Mouse (Mus musculus) embryonic facial prominence, embryonic 13.5 days (tissue): Measurements from ENCODE around the gene Slc25a42. TPM values are rescaled to one million over a fixed set of nuclear protein-coding genes. Genes with fewer than 3 reads are reported as not detected.

Source experiments
- ATAC-seq: fragments of 200-750 bp; cut with Nextera tagmentation; 2 replicates; pipeline ENCODE4 v1.8.0; 2017; ENCODE audit warnings: low read depth; ENCODE audit not compliant: insufficient number of reproducible peaks, insufficient read depth, low FRiP score, low TSS enrichment
- H3K27ac ChIP-seq: fragments of 300-500 bp; sonication (generic); 2 replicates; pipeline ENCODE4 v1.5.1; 2015; ENCODE audit warnings: moderate library complexity, mild to moderate bottlenecking, inconsistent platforms
- H3K27me3 ChIP-seq: fragments of 300-500 bp; sonication (generic); 2 replicates; pipeline ENCODE4 v1.6.1; 2015; ENCODE audit warnings: mild to moderate bottlenecking, inconsistent platforms
- H3K36me3 ChIP-seq: fragments of 300-500 bp; sonication (generic); 2 replicates; pipeline ENCODE4 v1.6.1; 2015; ENCODE audit warnings: mild to moderate bottlenecking, inconsistent platforms
- H3K4me1 ChIP-seq: fragments of 300-500 bp; sonication (generic); 2 replicates; pipeline ENCODE4 v1.6.1; 2015; ENCODE audit warnings: inconsistent platforms
- H3K4me2 ChIP-seq: fragments of 300-500 bp; sonication (generic); 2 replicates; pipeline ENCODE4 v1.6.1; 2015; ENCODE audit warnings: moderate library complexity, mild to moderate bottlenecking, inconsistent platforms
- H3K4me3 ChIP-seq: fragments of 300-500 bp; sonication (generic); 2 replicates; pipeline ENCODE4 v1.5.1; 2015; ENCODE audit warnings: mild to moderate bottlenecking, inconsistent platforms
- H3K9ac ChIP-seq: fragments of 300-500 bp; sonication (generic); 2 replicates; pipeline ENCODE4 v1.6.1; 2015; ENCODE audit warnings: mild to moderate bottlenecking, inconsistent platforms
- H3K9me3 ChIP-seq: fragments of 300-500 bp; sonication (generic); 2 replicates; pipeline ENCODE4 v1.6.1; 2016; ENCODE audit warnings: inconsistent platforms
- WGBS: fragments of 180-500 bp; shearing (Covaris S2); methylation state at CpG from one replicate; pipeline ENCODE4 v1.1.7; 2015; ENCODE audit warnings: mixed read lengths; 5-methylcytosine and 5-hydroxymethylcytosine counted together
- polyA plus RNA-seq: library from polyadenylated mRNA; unstranded; fragments of >200 nt; fragmentation: Nextera tagmentation; extraction: Ambion mirVana; gene quantifications from 2 replicates; pipeline ENCODE4 v1.2.1, GENCODE M21; 2015

The Slc25a42 gene
- polyA plus RNA-seq, 1 experiment from 2014 or later, result 5.5 TPM

GRCm38 (mm10) chr8:70139981-70140380 lies 72.1 kb downstream of the Slc25a42 start:
- H3K36me3 ChIP-seq, result peaks cover 50% of the 10 kb centered on the region
- H3K9ac ChIP-seq, result peak overlapping the region; percentile 87
- peak overlapping the region; percentile 87 for H3K27ac ChIP-seq
- peaks cover 20% of the 10 kb centered on the region for H3K4me1 ChIP-seq
- ATAC-seq, result no peak
- H3K9me3 ChIP-seq, result no peaks in the 10 kb centered on the region
- no peaks in the 10 kb centered on the region for H3K27me3 ChIP-seq
- peak overlapping the region; percentile 87 for H3K4me2 ChIP-seq
- WGBS, result 11% methylated on average over 9 of the region's 9 CpGs
- H3K4me3 ChIP-seq, result peak overlapping the region; percentile 81

GRCm38 (mm10) chr8:70139026-70139857 lies 72.9 kb downstream of the Slc25a42 start, which contains the start of the genes Rfxank, Borcs8 and Mef2b:
Gene Rfxank, minus strand, starts transcription at chr8:70139154.
Gene Borcs8, plus strand, starts transcription at chr8:70139499.
Gene Mef2b, plus strand, starts transcription at chr8:70139711.
- Histone ChIP-seq H3K4me1 (peaks cover 20% of the 10 kb centered on the region), H3K4me2 (peak within 1 kb of the TSS; percentile 87), H3K9ac (peak within 1 kb of the TSS; percentile 87), H3K4me3 (peak within 1 kb of the TSS; percentile 81), H3K27me3 (no peaks in the 10 kb centered on the region), H3K9me3 (no peaks in the 10 kb centered on the region), H3K36me3 (peaks cover 50% of the 10 kb centered on the region), H3K27ac (peak within 1 kb of the TSS; percentile 87)
- ATAC-seq, result peak; percentile 96
- WGBS, result under 1% methylated on average over 46 of the region's 46 CpGs

- H3K4me3 ChIP-seq, result peak overlapping the region; percentile 81
- H3K27me3 ChIP-seq, result no peaks in the 10 kb centered on the region
- H3K9ac ChIP-seq, result peak overlapping the region; percentile 80
- H3K4me1 ChIP-seq, result peaks cover 20% of the 10 kb centered on the region
- H3K9me3 ChIP-seq, result no peaks in the 10 kb centered on the region
- WGBS, result 77% methylated on average over 4 of the region's 4 CpGs
- no peak for ATAC-seq
- H3K27ac ChIP-seq, result no peak overlapping the region
- H3K36me3 ChIP-seq, result peaks cover 55% of the 10 kb centered on the region
- H3K4me2 ChIP-seq, result peak overlapping the region; percentile 87
Observed at GRCm38 (mm10) chr8:70137890-70138289, 74.2 kb downstream of the Slc25a42 start.

GRCm38 (mm10) chr8:70136591-70136990 lies 75.5 kb downstream of the Slc25a42 start:
- WGBS, result 86% methylated on average over 4 of the region's 4 CpGs

GRCm38 (mm10) chr8:70134931-70135330 lies 77.2 kb downstream of the Slc25a42 start:
- H3K4me3 ChIP-seq, result no peak overlapping the region
- no peaks in the 10 kb centered on the region for H3K9me3 ChIP-seq
- no peak for ATAC-seq
- H3K27ac ChIP-seq, result no peak overlapping the region
- no peak overlapping the region for H3K4me2 ChIP-seq
- H3K4me1 ChIP-seq, result peaks cover 20% of the 10 kb centered on the region
- no peak overlapping the region for H3K9ac ChIP-seq
- no peaks in the 10 kb centered on the region for H3K27me3 ChIP-seq
- 91% methylated on average over 9 of the region's 9 CpGs for WGBS
- H3K36me3 ChIP-seq, result peaks cover 52% of the 10 kb centered on the region

More at GRCm38 (mm10) chr8:70136591-70136990, 75.5 kb downstream of the Slc25a42 start:
- Histone ChIP-seq H3K4me1 (peaks cover 24% of the 10 kb centered on the region), H3K4me2 (no peak overlapping the region), H3K27me3 (no peaks in the 10 kb centered on the region), H3K36me3 (peaks cover 52% of the 10 kb centered on the region), H3K9me3 (no peaks in the 10 kb centered on the region), H3K9ac (no peak overlapping the region), H3K4me3 (no peak overlapping the region), H3K27ac (no peak overlapping the region)
- ATAC-seq, result no peak

Other genes starting within 250 kb of the Slc25a42 start
- 35.5 and 35.6 TPM in 2 replicates for gene Gatad2a, start 215.9 kb downstream of the Slc25a42 start, polyA plus RNA-seq
- 60.3 and 63.7 TPM in 2 replicates for gene Mau2, start 169.6 kb downstream of the Slc25a42 start, polyA plus RNA-seq
- gene Sugp1, start 169.5 kb downstream of the Slc25a42 start, polyA plus RNA-seq, result 51.1 and 56.5 TPM in 2 replicates
- gene Tm6sf2, start 139.4 kb downstream of the Slc25a42 start, polyA plus RNA-seq, result 0.76 and 1.9 TPM in 2 replicates
- 0.21 TPM in 1 of 2 replicates, not detected in the other for gene Hapln4, start 128.8 kb downstream of the Slc25a42 start, polyA plus RNA-seq
- 1.4 and 2.0 TPM in 2 replicates for gene Ncan, start 91.4 kb downstream of the Slc25a42 start, polyA plus RNA-seq
- gene Nr2c2ap, start 81.0 kb downstream of the Slc25a42 start, polyA plus RNA-seq, result 26.7 and 28.4 TPM in 2 replicates
- gene Rfxank, start 73.2 kb downstream of the Slc25a42 start, polyA plus RNA-seq, result 26.4 and 27.5 TPM in 2 replicates
- 56.1 and 57.4 TPM in 2 replicates for gene Borcs8, start 72.8 kb downstream of the Slc25a42 start, polyA plus RNA-seq
- 2.0 and 4.2 TPM in 2 replicates for gene Mef2b, start 72.6 kb downstream of the Slc25a42 start, polyA plus RNA-seq
- gene Tmem161a, start 39.9 kb downstream of the Slc25a42 start, polyA plus RNA-seq, result 68.5 and 70.5 TPM in 2 replicates
- 39.7 and 43.3 TPM in 2 replicates for gene Sugp2, start 21.9 kb upstream of the Slc25a42 start, polyA plus RNA-seq
- gene Armc6, start 22.2 kb upstream of the Slc25a42 start, polyA plus RNA-seq, result 24.8 and 25.9 TPM in 2 replicates
- 47.3 and 57.5 TPM in 2 replicates for gene Homer3, start 70.5 kb upstream of the Slc25a42 start, polyA plus RNA-seq
- 54.4 and 58.3 TPM in 2 replicates for gene Ddx49, start 90.2 kb upstream of the Slc25a42 start, polyA plus RNA-seq
- gene Cope, start 90.2 kb upstream of the Slc25a42 start, polyA plus RNA-seq, result 315 and 327 TPM in 2 replicates
- gene Cers1, start 103.5 kb upstream of the Slc25a42 start, polyA plus RNA-seq, result 9.3 and 9.4 TPM in 2 replicates
- gene Gdf1, start 117.5 kb upstream of the Slc25a42 start, polyA plus RNA-seq, result 2.2 and 4.2 TPM in 2 replicates
- gene Upf1, start 141.0 kb upstream of the Slc25a42 start, polyA plus RNA-seq, result 20.3 and 22.1 TPM in 2 replicates
- 0.59 and 0.81 TPM in 2 replicates for gene Comp, start 161.3 kb upstream of the Slc25a42 start, polyA plus RNA-seq
- 26.6 and 28.1 TPM in 2 replicates for gene Crtc1, start 227.3 kb upstream of the Slc25a42 start, polyA plus RNA-seq